Mouse (Mus musculus) lung, postnatal 0 days (tissue): ENCODE data around the gene Gtf2a2.

Experiments used
- CTCF ChIP-seq: IDR thresholded peaks from 2 replicates; pipeline ENCODE4 v1.5.1; 2016; ENCODE audit warnings: antibody characterized with exemption, mild to moderate bottlenecking
- EP300 ChIP-seq: IDR thresholded peaks from 2 replicates; pipeline ENCODE4 v1.6.1; 2016; ENCODE audit warnings: antibody characterized with exemption, mild to moderate bottlenecking, control low read depth

- TF ChIP-seq CTCF (no peak), EP300 (no peak)
Measured at GRCm38 (mm10) chr9:69986571-69986970, 25.8 kb upstream of the Gtf2a2 start.
